Mouse (Mus musculus) forebrain, postnatal 0 days (tissue): ENCODE measurements around the gene Washc3. TPM values are rescaled to one million over a fixed set of nuclear protein-coding genes. Genes with fewer than 3 reads are reported as not detected.

Source experiments
- ATAC-seq: fragments of 200-750 bp; cut with Nextera tagmentation; 2 replicates; pipeline ENCODE4 v1.8.0; 2017; ENCODE audit warnings: mild to moderate bottlenecking, moderate library complexity
- DNase-seq: peaks from one replicate; pipeline ENCODE4 v3.0.0-alpha.2; 2015
- H3K27ac ChIP-seq: fragments of 300-500 bp; sonication (generic); 2 replicates; pipeline ENCODE4 v1.5.1; 2014; ENCODE audit warnings: low read depth, mild to moderate bottlenecking, antibody characterized with exemption, low read length, moderate library complexity, mixed read lengths
- H3K27me3 ChIP-seq: fragments of 300-500 bp; sonication (generic); 2 replicates; pipeline ENCODE4 v1.6.1; 2014; ENCODE audit warnings: mild to moderate bottlenecking, low read length, mixed read lengths; ENCODE audit not compliant: insufficient read depth
- H3K36me3 ChIP-seq: fragments of 300-500 bp; sonication (generic); 2 replicates; pipeline ENCODE4 v1.6.1; 2014; ENCODE audit warnings: mild to moderate bottlenecking, moderate library complexity; ENCODE audit not compliant: insufficient read depth
- H3K4me1 ChIP-seq: fragments of 300-500 bp; sonication (generic); 2 replicates; pipeline ENCODE4 v1.6.1; 2014; ENCODE audit warnings: antibody characterized with exemption; ENCODE audit not compliant: insufficient read depth
- H3K4me2 ChIP-seq: fragments of 300-500 bp; sonication (generic); 2 replicates; pipeline ENCODE4 v1.6.1; 2014; ENCODE audit warnings: low read depth, mild to moderate bottlenecking, moderate library complexity
- H3K4me3 ChIP-seq: fragments of 300-500 bp; sonication (generic); 2 replicates; pipeline ENCODE4 v1.5.1; 2014; ENCODE audit warnings: low read depth, low read length, mixed read lengths
- H3K9ac ChIP-seq: fragments of 300-500 bp; sonication (generic); 2 replicates; pipeline ENCODE4 v1.6.1; 2014; ENCODE audit warnings: mild to moderate bottlenecking
- H3K9me3 ChIP-seq: fragments of 300-500 bp; sonication (generic); 2 replicates; pipeline ENCODE4 v1.6.1; 2016; ENCODE audit warnings: low read length
- CTCF ChIP-seq: sonication (generic); IDR thresholded peaks from 2 replicates; pipeline ENCODE4 v1.5.1; 2016; ENCODE audit warnings: antibody characterized with exemption, control low read depth, low read depth
- WGBS: fragments of 180-500 bp; shearing (Covaris S2); extraction: QIAGEN DNeasy Blood & Tissue Kit; methylation state at CpG from one replicate; pipeline ENCODE4 v1.1.7; 2014; 5-methylcytosine and 5-hydroxymethylcytosine counted together
- polyA plus RNA-seq: library from polyadenylated mRNA; unstranded; fragments of >200 nt; fragmentation: Nextera tagmentation; extraction: Ambion mirVana; gene quantifications from 2 replicates; pipeline ENCODE4 v1.2.1, GENCODE M21; 2015
- total RNA-seq: library from RNA; depleted of rRNA; stranded (reverse); fragments of >200 nt; gene quantifications from 2 replicates; pipeline ENCODE4 v1.2.3, GENCODE M21; 2014; rRNA removed

Washc3 gene
- total RNA-seq (27.1 and 35.7 TPM in 2 replicates), polyA plus RNA-seq (40.4 and 49.3 TPM in 2 replicates)

DNA sequence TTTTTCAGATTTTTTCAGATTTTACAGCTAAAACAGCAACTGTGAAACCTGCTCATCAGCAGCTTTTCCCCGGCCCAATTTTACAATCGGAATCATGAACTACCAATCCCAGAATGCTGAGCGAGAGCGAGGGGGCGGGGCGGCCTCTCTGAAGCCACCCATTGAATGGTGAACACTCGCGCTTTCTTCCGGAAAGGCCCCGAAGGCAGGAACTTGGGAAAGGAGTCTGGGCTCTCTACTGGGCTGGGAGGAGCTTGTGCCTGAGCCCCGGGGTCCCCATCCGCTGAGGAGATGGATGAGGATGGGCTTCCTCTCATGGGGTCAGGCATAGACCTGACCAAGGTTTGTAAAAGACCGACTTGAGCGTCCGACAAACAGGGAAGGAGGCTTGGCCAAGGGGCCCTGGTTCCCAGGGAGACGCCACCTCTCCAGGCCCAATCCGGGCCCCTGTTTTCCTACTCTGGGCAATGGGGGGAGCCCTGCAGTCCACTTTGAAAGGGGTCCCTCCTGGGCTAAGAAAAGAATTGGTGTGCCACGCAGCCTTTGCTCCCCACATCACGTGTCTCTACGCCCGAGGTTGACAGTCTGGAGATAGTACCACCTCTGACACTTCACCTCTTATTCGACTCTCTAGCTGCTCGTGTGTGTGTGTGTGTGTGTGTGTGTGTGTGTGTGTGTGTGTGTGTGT, at the start of gene Washc3:
Gene Washc3, plus strand, starts transcription at position 143 of the 688 bp plus-strand sequence.
- H3K4me1 ChIP-seq: 0 out of 2 replicates have a peak, but pooled peaks cover 3% of the 10 kb centered on the region
- H3K4me3 ChIP-seq: peak within 1 kb of the TSS; percentile 74
- 2% methylated on average over 23 of the region's 23 CpGs for WGBS
- no peak for TF ChIP-seq CTCF
- DNase-seq (peak; percentile 93), ATAC-seq (peak; percentile 100)
- no peaks in the 10 kb centered on the region for H3K27me3 ChIP-seq
- peak within 1 kb of the TSS; percentile 91 for H3K27ac ChIP-seq
- 0 out of 2 replicates have a peak, but pooled peaks cover 5% of the 10 kb centered on the region for H3K36me3 ChIP-seq
- peak within 1 kb of the TSS; percentile 66 for H3K4me2 ChIP-seq
- H3K9ac ChIP-seq: peak within 1 kb of the TSS; percentile 89
- no peaks in the 10 kb centered on the region for H3K9me3 ChIP-seq

DNA sequence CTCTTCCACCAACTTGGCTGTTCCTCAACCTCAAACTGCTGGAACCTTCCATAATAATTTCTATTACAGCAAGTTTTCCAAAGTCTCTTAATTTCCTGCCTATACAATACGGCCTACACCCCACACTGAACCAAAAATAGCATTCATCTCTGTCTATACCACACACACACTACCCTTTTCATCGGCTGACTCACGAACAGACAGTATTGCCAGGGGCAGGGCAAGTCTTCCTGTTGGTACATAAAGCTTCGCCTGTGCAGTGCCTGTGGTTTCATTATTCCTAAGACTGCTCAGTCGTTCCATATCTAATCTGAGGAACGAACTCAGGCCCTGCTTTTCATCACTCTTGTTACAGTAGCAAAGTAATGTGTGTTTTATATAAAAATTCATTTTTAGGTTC, 49.2 kb upstream of the Washc3 start:
- Histone ChIP-seq H3K4me2 (no peak overlapping the region), H3K9me3 (no peaks in the 10 kb centered on the region), H3K27me3 (no peaks in the 10 kb centered on the region), H3K4me3 (no peak overlapping the region), H3K4me1 (peaks cover 5% of the 10 kb centered on the region; the same call in 1 of the 2 replicates), H3K27ac (no peak overlapping the region), H3K36me3 (peaks cover 13% of the 10 kb centered on the region), H3K9ac (no peak overlapping the region)
- ATAC-seq: no peak
- 93% methylated on average over 6 of the region's 6 CpGs for WGBS
- DNase-seq: no peak
- TF ChIP-seq CTCF: no peak

DNA sequence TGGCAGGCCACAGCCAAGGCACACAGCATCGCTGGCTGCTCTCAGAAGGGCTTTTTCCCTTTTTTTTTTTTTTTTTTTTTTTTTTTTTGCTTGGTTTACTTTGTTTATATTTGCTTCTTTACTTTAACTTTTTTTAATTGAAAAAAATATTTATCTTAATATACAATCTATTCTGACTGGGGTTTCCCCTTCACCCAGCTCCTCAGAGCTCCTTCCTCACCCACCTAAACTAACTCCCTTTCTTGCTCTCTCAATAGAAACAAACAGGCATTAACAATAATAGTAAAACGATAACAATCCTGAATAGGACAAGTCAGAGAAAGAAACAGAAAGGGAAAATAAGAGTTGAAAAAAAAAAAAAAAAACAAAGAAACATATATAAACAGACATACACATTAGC, 38.8 kb upstream of the Washc3 start:
- no peaks in the 10 kb centered on the region for H3K4me1 ChIP-seq
- no peak overlapping the region for H3K9ac ChIP-seq
- no peak overlapping the region for H3K4me2 ChIP-seq
- H3K36me3 ChIP-seq: peaks cover 10% of the 10 kb centered on the region; the same call in 1 of the 2 replicates
- H3K9me3 ChIP-seq: no peaks in the 10 kb centered on the region
- WGBS: 93% methylated on average over 2 of the region's 2 CpGs
- no peak for DNase-seq
- no peak overlapping the region for H3K27ac ChIP-seq
- H3K4me3 ChIP-seq: no peak overlapping the region
- no peaks in the 10 kb centered on the region for H3K27me3 ChIP-seq
- no peak for TF ChIP-seq CTCF
- ATAC-seq: no peak

DNA sequence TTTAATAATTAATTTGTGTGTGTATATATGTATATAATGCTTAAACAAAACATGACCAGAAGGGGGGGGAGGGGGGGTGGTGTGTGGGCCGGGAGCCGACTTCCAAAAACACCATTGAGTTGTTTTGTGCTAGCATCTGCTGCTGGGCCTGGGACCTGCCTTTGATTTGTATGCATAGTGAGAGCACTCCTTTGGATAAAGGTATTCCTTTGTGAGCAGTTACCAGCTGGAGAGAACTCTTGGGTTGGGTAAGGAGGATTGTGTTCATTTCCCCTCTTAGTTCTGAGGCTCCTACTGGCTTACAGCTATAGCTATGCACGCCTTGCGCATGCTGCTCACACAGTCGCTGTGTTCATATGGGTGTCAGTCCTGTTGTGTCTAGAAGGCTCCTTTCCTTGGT, 38.2 kb upstream of the Washc3 start:
- no peaks in the 10 kb centered on the region for H3K9me3 ChIP-seq
- H3K4me2 ChIP-seq: no peak overlapping the region
- no peak overlapping the region for H3K9ac ChIP-seq
- H3K27ac ChIP-seq: no peak overlapping the region
- no peak for TF ChIP-seq CTCF
- H3K27me3 ChIP-seq: no peaks in the 10 kb centered on the region
- 88% methylated on average over 5 of the region's 5 CpGs for WGBS
- H3K36me3 ChIP-seq: peaks cover 10% of the 10 kb centered on the region; the same call in 1 of the 2 replicates
- H3K4me1 ChIP-seq: no peaks in the 10 kb centered on the region
- no peak for DNase-seq
- no peak overlapping the region for H3K4me3 ChIP-seq
- no peak for ATAC-seq

DNA sequence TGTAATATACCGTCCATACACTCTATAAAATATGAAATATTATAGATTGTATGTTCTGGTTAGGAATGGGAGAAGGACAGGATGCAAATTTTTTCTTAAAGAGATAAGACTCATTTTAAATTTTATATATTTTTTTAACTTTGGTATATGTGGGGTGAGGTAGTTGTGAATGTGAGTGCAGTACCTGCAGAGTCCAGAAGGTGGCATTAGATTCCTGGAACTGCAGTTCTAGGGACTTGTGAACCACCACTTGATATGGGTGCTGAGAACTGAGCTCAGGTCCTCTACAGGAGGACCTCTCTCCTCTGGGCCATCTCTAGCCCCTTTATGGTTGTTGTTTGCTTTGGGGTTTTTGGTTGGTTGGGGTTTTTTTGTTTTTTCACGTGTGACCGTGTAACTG, 34.7 kb upstream of the Washc3 start:
- H3K4me2 ChIP-seq: no peak overlapping the region
- peaks cover 8% of the 10 kb centered on the region; the same call in 1 of the 2 replicates for H3K36me3 ChIP-seq
- 72% methylated on average over 3 of the region's 3 CpGs for WGBS
- no peak overlapping the region for H3K9ac ChIP-seq
- no peaks in the 10 kb centered on the region for H3K27me3 ChIP-seq
- TF ChIP-seq CTCF: peak; percentile 19; the same call in 1 of the 2 replicates
- no peak overlapping the region for H3K4me3 ChIP-seq
- no peak overlapping the region for H3K27ac ChIP-seq
- no peaks in the 10 kb centered on the region for H3K9me3 ChIP-seq
- no peak for DNase-seq
- ATAC-seq: no peak
- H3K4me1 ChIP-seq: no peaks in the 10 kb centered on the region

DNA sequence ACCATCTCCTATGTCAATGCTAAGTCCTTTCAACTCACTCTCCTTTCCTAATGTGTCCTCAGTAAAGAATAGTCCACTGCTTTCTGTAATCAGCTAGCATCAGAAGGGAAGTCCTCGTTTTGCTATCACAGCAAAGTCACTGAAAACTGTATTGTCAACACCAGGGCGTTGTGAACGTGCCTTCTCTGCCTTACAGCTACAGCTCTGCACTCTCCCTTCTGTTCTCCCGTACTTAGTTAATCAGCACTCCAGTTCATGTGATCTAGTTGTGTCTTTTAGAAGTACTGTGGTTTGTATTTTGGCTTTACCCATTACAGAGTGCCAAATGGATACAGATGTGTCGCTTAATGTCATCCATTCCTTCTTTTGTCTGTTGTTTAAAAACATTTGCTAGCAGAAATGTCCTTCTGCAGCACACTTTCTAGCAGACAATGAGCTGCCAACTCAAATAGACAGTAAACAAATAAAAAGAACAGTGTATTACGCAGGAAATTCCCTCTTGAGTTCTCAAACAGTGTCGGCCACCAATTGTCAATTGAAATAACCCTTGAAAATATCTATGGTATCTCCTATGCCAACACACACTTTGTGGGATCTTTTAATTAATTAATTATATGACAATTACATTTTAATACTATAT, 33.3 kb upstream of the Washc3 start:
- Histone ChIP-seq H3K9ac (no peak overlapping the region), H3K4me3 (no peak overlapping the region), H3K27ac (no peak overlapping the region), H3K9me3 (no peaks in the 10 kb centered on the region), H3K4me2 (no peak overlapping the region), H3K27me3 (no peaks in the 10 kb centered on the region), H3K4me1 (no peaks in the 10 kb centered on the region), H3K36me3 (0 out of 2 replicates have a peak, but pooled peaks cover 6% of the 10 kb centered on the region)
- no peak for DNase-seq
- 72% methylated on average over 7 of the region's 7 CpGs for WGBS
- no peak for TF ChIP-seq CTCF
- ATAC-seq: no peak

DNA sequence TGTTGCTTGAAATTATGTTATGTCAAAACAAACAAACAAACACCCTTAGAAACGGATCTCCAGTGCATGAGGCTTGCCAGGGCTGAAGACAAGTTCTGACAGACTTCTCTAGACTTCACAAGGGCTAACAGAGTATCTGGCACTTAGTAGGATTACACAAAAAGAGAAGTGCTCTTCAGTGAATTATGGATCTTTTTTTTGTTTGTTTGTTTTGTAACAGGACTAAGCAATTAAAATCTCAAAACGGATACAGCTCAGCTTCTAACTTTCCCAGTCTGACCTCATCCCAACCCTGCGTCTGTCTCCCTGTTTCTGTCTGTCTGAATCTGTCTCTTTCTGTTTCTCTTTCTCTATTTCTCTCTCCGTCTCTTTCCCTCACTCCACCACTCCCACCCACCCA, 352 bp upstream of the Washc3 start:
- Histone ChIP-seq H3K4me2 (peak overlapping the region; percentile 66), H3K9me3 (no peaks in the 10 kb centered on the region), H3K36me3 (0 out of 2 replicates have a peak, but pooled peaks cover 5% of the 10 kb centered on the region), H3K9ac (peak overlapping the region; percentile 10; the same call in 1 of the 2 replicates), H3K4me3 (peak overlapping the region; percentile 74), H3K27me3 (no peaks in the 10 kb centered on the region), H3K27ac (no peak overlapping the region), H3K4me1 (0 out of 2 replicates have a peak, but pooled peaks cover 3% of the 10 kb centered on the region)
- 14% methylated on average over 4 of the region's 4 CpGs for WGBS
- ATAC-seq (peak; percentile 28), DNase-seq (no peak)
- TF ChIP-seq CTCF: no peak
